Mouse (Mus musculus): ENCODE data around the gene Crhbp. TPM values are rescaled to one million over a fixed set of nuclear protein-coding genes. Genes with fewer than 3 reads are reported as not detected.

Gene Crhbp
- total and polyA plus RNA-seq, 2 experiments from 2014 or later, result not detected

DNA sequence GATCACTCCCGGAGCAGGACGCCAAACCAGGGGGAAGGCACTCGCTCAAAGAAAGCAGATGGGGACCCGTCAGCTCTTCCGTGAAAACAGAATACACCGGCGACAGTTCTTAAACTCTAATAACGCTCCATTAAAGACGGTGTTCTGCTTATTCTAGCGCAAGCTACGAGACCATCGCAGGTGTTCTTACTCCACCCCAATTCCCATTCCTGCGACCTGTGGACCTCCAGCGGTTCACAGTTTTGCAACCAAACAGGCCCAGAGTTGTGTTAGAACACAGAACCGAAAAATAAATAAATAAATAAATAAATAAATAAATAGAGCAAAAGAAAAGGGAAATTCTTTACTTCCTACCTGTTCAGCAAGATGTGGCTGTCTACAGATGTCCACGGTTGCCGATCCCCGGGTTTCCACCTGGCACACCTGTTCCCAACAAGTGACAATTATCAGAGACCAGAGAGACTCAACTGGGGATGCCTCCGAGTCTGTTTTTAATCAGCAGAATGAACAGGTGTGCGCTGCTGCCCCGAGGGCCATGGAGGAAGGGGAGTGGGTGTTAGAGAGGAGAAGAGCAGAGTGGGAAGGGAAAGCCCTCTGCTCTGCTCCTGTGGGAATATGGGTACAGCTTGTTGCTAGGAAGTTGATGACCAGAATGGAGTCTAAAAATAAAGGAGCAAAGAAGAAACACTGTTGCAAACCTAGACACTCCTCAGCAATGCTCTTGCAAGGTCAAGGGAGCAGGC is 34.1 kb upstream of the Crhbp start, which contains the start of gene S100z:
Gene S100z (minus strand): TSS at position 51 of the 743 bp plus-strand sequence.
- Histone ChIP-seq H3K4me2 (ENCODE audit: low read depth, low read length) (no peak within 1 kb of the TSS), H3K4me3 (ENCODE audit: low read depth, low read length) (no peak within 1 kb of the TSS), H3K36me3 (replicated peaks; ENCODE audit: control insufficient read depth, insufficient read depth, low read length) (no peaks in the 10 kb centered on the region), H3K9me3 (replicated peaks; ENCODE audit: control insufficient read depth, low read length) (no peaks in the 10 kb centered on the region), H3K4me1 (ENCODE audit: control insufficient read depth, insufficient read depth) (no peaks in the 10 kb centered on the region), H3K27ac (ENCODE audit: low read depth) (no peak within 1 kb of the TSS), H3K27me3 (ENCODE audit: control insufficient read depth, insufficient read depth, low read length) (no peaks in the 10 kb centered on the region; the same call in 1 of the 2 replicates), H3K9ac (replicated peaks; ENCODE audit: low read depth, low read length) (no peak within 1 kb of the TSS)
- ATAC-seq (ENCODE audit: insufficient read depth, low read depth) (no peak), DNase-seq (ENCODE audit: low spot score) (no peak)
- TF ChIP-seq CTCF (IDR thresholded peaks at IDR 0.05; ENCODE audit: low read depth) (no peak), EP300 (IDR thresholded peaks at IDR 0.05; ENCODE audit: low read depth) (no peak)
- 85% methylated on average over 21 of the region's 21 CpGs for WGBS

GRCm38 (mm10) chr13:95477173-95477572 is 32.4 kb upstream of the Crhbp start:
- H3K27ac ChIP-seq (ENCODE audit: low read depth), result no peak overlapping the region
- WGBS, result 74% methylated on average over 6 of the region's 6 CpGs
- no peak overlapping the region for H3K4me3 ChIP-seq (ENCODE audit: low read depth, low read length)
- no peak overlapping the region for H3K9ac ChIP-seq (replicated peaks; ENCODE audit: low read depth, low read length)
- H3K4me1 ChIP-seq (ENCODE audit: control insufficient read depth, insufficient read depth), result no peaks in the 10 kb centered on the region
- no peak overlapping the region for H3K4me2 ChIP-seq (ENCODE audit: low read depth, low read length)
- no peaks in the 10 kb centered on the region for H3K36me3 ChIP-seq (replicated peaks; ENCODE audit: control insufficient read depth, insufficient read depth, low read length)
- DNase-seq (ENCODE audit: low spot score) (no peak), ATAC-seq (ENCODE audit: insufficient read depth, low read depth) (no peak)
- no peaks in the 10 kb centered on the region for H3K9me3 ChIP-seq (replicated peaks; ENCODE audit: control insufficient read depth, low read length)
- TF ChIP-seq CTCF (IDR thresholded peaks at IDR 0.05; ENCODE audit: low read depth) (no peak), EP300 (IDR thresholded peaks at IDR 0.05; ENCODE audit: low read depth) (no peak)
- no peaks in the 10 kb centered on the region; the same call in 1 of the 2 replicates for H3K27me3 ChIP-seq (ENCODE audit: control insufficient read depth, insufficient read depth, low read length)

DNA sequence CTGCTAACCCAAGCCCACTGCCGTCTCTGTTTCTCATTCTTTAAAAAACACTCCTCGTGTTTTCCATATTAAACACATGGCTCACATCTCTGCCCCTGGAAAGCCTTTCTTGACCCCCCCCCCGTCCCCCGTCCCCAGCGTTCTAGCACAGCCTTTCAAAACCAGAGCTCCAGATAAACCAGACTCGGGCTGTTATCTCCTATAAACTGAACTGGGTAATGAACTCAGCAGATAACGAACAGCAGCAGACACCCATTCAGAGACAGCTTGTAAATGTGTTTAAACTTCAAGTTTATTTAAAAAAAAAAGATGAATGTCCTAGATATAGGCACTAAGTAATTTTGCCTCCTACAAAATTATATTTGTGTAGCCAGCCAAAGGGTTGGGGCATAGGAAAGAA is 30.4 kb upstream of the Crhbp start:
- no peak overlapping the region for H3K27ac ChIP-seq (ENCODE audit: low read depth)
- H3K27me3 ChIP-seq (ENCODE audit: control insufficient read depth, insufficient read depth, low read length), result no peaks in the 10 kb centered on the region; the same call in 1 of the 2 replicates
- H3K4me3 ChIP-seq (ENCODE audit: low read depth, low read length), result no peak overlapping the region
- H3K9ac ChIP-seq (replicated peaks; ENCODE audit: low read depth, low read length), result no peak overlapping the region
- ATAC-seq (ENCODE audit: insufficient read depth, low read depth) (no peak), DNase-seq (ENCODE audit: low spot score) (no peak)
- H3K36me3 ChIP-seq (replicated peaks; ENCODE audit: control insufficient read depth, insufficient read depth, low read length), result no peaks in the 10 kb centered on the region
- no peak for TF ChIP-seq EP300 (IDR thresholded peaks at IDR 0.05; ENCODE audit: low read depth)
- no peak for TF ChIP-seq CTCF (IDR thresholded peaks at IDR 0.05; ENCODE audit: low read depth)
- no peaks in the 10 kb centered on the region for H3K9me3 ChIP-seq (replicated peaks; ENCODE audit: control insufficient read depth, low read length)
- H3K4me1 ChIP-seq (ENCODE audit: control insufficient read depth, insufficient read depth), result no peaks in the 10 kb centered on the region
- 10% methylated on average over 7 of the region's 7 CpGs for WGBS
- H3K4me2 ChIP-seq (ENCODE audit: low read depth, low read length), result no peak overlapping the region

DNA sequence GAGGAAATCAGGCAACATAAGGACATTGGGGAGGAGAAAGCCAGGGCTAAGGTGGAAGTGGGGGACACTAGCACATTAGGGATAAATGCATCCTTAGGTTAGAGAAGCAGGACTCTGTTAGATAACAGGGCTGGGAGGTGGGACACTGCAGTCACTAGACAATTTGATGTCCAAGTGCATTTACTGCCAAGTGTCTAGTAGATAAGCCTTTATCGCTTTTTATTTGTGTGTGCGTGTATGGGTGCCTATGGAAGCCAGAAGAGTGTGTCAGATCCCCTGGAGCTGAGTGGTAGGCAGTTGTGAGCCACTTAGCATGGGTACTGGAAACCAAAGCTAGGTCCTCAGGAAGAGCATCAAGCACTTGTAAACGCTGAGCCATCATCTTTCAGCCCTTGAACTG is 29.6 kb upstream of the Crhbp start:
- Histone ChIP-seq H3K27me3 (ENCODE audit: control insufficient read depth, insufficient read depth, low read length) (no peaks in the 10 kb centered on the region), H3K9me3 (replicated peaks; ENCODE audit: control insufficient read depth, low read length) (no peaks in the 10 kb centered on the region), H3K4me3 (ENCODE audit: low read depth, low read length) (no peak overlapping the region), H3K9ac (replicated peaks; ENCODE audit: low read depth, low read length) (no peak overlapping the region), H3K4me1 (ENCODE audit: control insufficient read depth, insufficient read depth) (no peaks in the 10 kb centered on the region), H3K4me2 (ENCODE audit: low read depth, low read length) (no peak overlapping the region), H3K27ac (ENCODE audit: low read depth) (no peak overlapping the region), H3K36me3 (replicated peaks; ENCODE audit: control insufficient read depth, insufficient read depth, low read length) (no peaks in the 10 kb centered on the region)
- TF ChIP-seq EP300 (IDR thresholded peaks at IDR 0.05; ENCODE audit: low read depth) (no peak), CTCF (IDR thresholded peaks at IDR 0.05; ENCODE audit: low read depth) (no peak)
- no peak for ATAC-seq (ENCODE audit: insufficient read depth, low read depth)
- no peak for DNase-seq (ENCODE audit: low spot score)
- 59% methylated on average over 3 of the region's 3 CpGs for WGBS

GRCm38 (mm10) chr13:95470970-95471369 is 26.2 kb upstream of the Crhbp start:
- DNase-seq (ENCODE audit: low spot score) (peak; percentile 29), ATAC-seq (ENCODE audit: insufficient read depth, low read depth) (no peak)
- no peaks in the 10 kb centered on the region for H3K36me3 ChIP-seq (replicated peaks; ENCODE audit: control insufficient read depth, insufficient read depth, low read length)
- H3K27ac ChIP-seq (ENCODE audit: low read depth), result no peak overlapping the region
- no peaks in the 10 kb centered on the region for H3K9me3 ChIP-seq (replicated peaks; ENCODE audit: control insufficient read depth, low read length)
- no peak overlapping the region for H3K4me3 ChIP-seq (ENCODE audit: low read depth, low read length)
- 63% methylated on average over 2 of the region's 2 CpGs for WGBS
- H3K4me1 ChIP-seq (ENCODE audit: control insufficient read depth, insufficient read depth), result no peaks in the 10 kb centered on the region
- TF ChIP-seq EP300 (IDR thresholded peaks at IDR 0.05; ENCODE audit: low read depth) (no peak), CTCF (IDR thresholded peaks at IDR 0.05; ENCODE audit: low read depth) (peak; percentile 46)
- no peak overlapping the region for H3K4me2 ChIP-seq (ENCODE audit: low read depth, low read length)
- H3K27me3 ChIP-seq (ENCODE audit: control insufficient read depth, insufficient read depth, low read length), result no peaks in the 10 kb centered on the region
- no peak overlapping the region for H3K9ac ChIP-seq (replicated peaks; ENCODE audit: low read depth, low read length)

Measured in heart, postnatal 0 days (tissue).